Mouse (Mus musculus) thymus, adult 18-20 months (tissue): ENCODE measurements around the gene Gm2026.
"Not testable (repeated sequence)": the region's sequence is repeated elsewhere in the genome, so short reads cannot be mapped to it uniquely, and the experiment has no call there.

Experiments used
- DNase-seq, 2 experiments: peaks; one replicate each; pipeline ENCODE4 v3.0.0; 2022; ENCODE audit warnings: mixed read lengths in 2 of 2

The Gm2026 gene

GRCm38 (mm10) chr2:175965031-175965430 lies at the start of gene Gm2026:
Gene Gm2026, plus strand, starts transcription at chr2:175965331.
- DNase-seq, result not testable (repeated sequence)

DNA sequence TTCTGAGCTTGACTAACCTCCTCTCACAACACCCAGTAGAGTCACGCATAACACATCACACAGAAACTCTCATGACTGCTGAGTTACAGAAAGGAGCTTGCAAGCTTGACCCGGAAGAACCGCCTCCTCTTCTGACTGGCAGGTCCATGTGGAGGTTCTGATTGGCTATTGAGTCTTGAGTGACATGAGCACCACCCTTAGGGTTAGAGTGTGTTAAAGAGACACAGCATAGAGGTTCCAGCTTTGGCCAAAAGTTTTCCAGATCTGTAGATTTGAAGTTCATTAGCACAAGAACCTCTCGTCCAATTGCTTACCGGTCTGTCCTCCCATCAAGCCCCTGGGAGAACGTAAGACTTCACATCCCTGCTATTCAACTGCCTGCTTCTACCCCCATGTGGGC lies 34.1 kb upstream of the Gm2026 start, which contains the start of gene Zfp966:
Gene Zfp966 (minus strand): TSS at position 101 of the 400 bp plus-strand sequence.
- not testable (repeated sequence) for DNase-seq
